Mouse (Mus musculus): Measurements from ENCODE around the gene Tmem107.

GRCm38 (mm10) chr11:69045531-69046394 lies 24.8 kb upstream of the Tmem107 start, which contains the start of gene Aurkb:
- TF ChIP-seq SIN3A (IDR thresholded peaks at IDR 0.05; ENCODE audit: low read length) (no peak), CTCF (conservative IDR thresholded peaks at IDR 0.05 in 1 of 2, IDR thresholded peaks at IDR 0.05 in 1 of 2; ENCODE audit: low read depth in 2 of 2, low read length in 2 of 2) (no peak), USF1 (IDR thresholded peaks at IDR 0.05; ENCODE audit: low read depth, low read length) (no peak), TBP (conservative IDR thresholded peaks at IDR 0.05; ENCODE audit: low read depth, low read length) (peak; percentile 86), RAD21 (IDR thresholded peaks at IDR 0.05; ENCODE audit: low read depth, low read length) (no peak), CHD2 (IDR thresholded peaks at IDR 0.05; ENCODE audit: low read length) (no peak), ZMIZ1 (IDR thresholded peaks at IDR 0.05; ENCODE audit: low read depth, low read length) (no peak; the same call in 1 of the 2 replicates), POLR2A (IDR thresholded peaks at IDR 0.05; ENCODE audit: low read depth, low read length) (peak; percentile 96), HCFC1 (IDR thresholded peaks at IDR 0.05; ENCODE audit: low read depth, low read length) (peak; percentile 7; the same call in 1 of the 2 replicates), ETS1 (conservative IDR thresholded peaks at IDR 0.05; ENCODE audit: low read depth, low read length) (no peak), NRF1 (IDR thresholded peaks at IDR 0.05; ENCODE audit: low read depth, low read length) (no peak), MAFK (IDR thresholded peaks at IDR 0.05; ENCODE audit: insufficient replicate concordance, low read length) (no peak)
